Mouse (Mus musculus) midbrain, embryonic 10.5 days (tissue): ENCODE data around the gene Odf3l1. TPM values are rescaled to one million over a fixed set of nuclear protein-coding genes. Genes with fewer than 3 reads are reported as not detected.

Source experiments
- DNase-seq: peaks from one replicate; pipeline ENCODE4 v3.0.0-alpha.2; 2017; ENCODE audit warnings: low spot score
- H3K27ac ChIP-seq: fragments of 300-500 bp; sonication (generic); replicated peaks from 2 replicates; pipeline ENCODE4 v1.5.1; 2016; ENCODE audit warnings: mild to moderate bottlenecking
- H3K27me3 ChIP-seq: fragments of 300-500 bp; sonication (generic); 2 replicates; pipeline ENCODE4 v1.6.1; 2016; ENCODE audit warnings: low read depth, mild to moderate bottlenecking; ENCODE audit not compliant: poor library complexity, severe bottlenecking
- H3K36me3 ChIP-seq: fragments of 300-500 bp; sonication (generic); 2 replicates; pipeline ENCODE4 v1.6.1; 2016; ENCODE audit warnings: mild to moderate bottlenecking, moderate library complexity
- H3K4me1 ChIP-seq: fragments of 300-500 bp; sonication (generic); 2 replicates; pipeline ENCODE4 v1.6.1; 2016
- H3K4me3 ChIP-seq: fragments of 300-500 bp; sonication (generic); 2 replicates; pipeline ENCODE4 v1.5.1; 2016; ENCODE audit warnings: mild to moderate bottlenecking, moderate library complexity
- H3K9me3 ChIP-seq: fragments of 300-500 bp; sonication (generic); replicated peaks from 2 replicates; pipeline ENCODE4 v1.6.1; 2016; ENCODE audit warnings: mild to moderate bottlenecking
- WGBS: fragments of 180-500 bp; shearing (Covaris S2); methylation state at CpG from one replicate; pipeline ENCODE4 v1.1.7; 2016; 5-methylcytosine and 5-hydroxymethylcytosine counted together
- polyA plus RNA-seq: library from polyadenylated mRNA; unstranded; fragments of >200 nt; fragmentation: Nextera tagmentation; extraction: Ambion mirVana; gene quantifications from 2 replicates; pipeline ENCODE4 v1.2.1, GENCODE M21; 2016

Odf3l1 gene
- polyA plus RNA-seq, 1 experiment from 2014 or later = not detected

GRCm38 (mm10) chr9:56876784-56877183 is 12.3 kb upstream of the Odf3l1 start:
- DNase-seq = no peak
- Histone ChIP-seq H3K27ac (no peak overlapping the region; the same call in 1 of the 2 replicates), H3K9me3 (no peaks in the 10 kb centered on the region), H3K4me1 (peaks cover 5% of the 10 kb centered on the region; the same call in 1 of the 2 replicates), H3K36me3 (no peaks in the 10 kb centered on the region), H3K27me3 (no peaks in the 10 kb centered on the region), H3K4me3 (no peak overlapping the region)
- WGBS = 53% methylated on average over 9 of the region's 9 CpGs

- H3K36me3 ChIP-seq = no peaks in the 10 kb centered on the region
- H3K4me3 ChIP-seq = no peak overlapping the region
- H3K4me1 ChIP-seq = peaks cover 20% of the 10 kb centered on the region
- no peak for DNase-seq
- H3K9me3 ChIP-seq = no peaks in the 10 kb centered on the region
- H3K27me3 ChIP-seq = peaks cover 4% of the 10 kb centered on the region
- 0 out of 2 replicates have a peak overlapping the region, but pooled peaks have one; percentile 4 for H3K27ac ChIP-seq
- WGBS = 78% methylated on average over 1 of the region's 1 CpGs
These were observed 8.6 kb upstream of the Odf3l1 start for GRCm38 (mm10) chr9:56873097-56873496.

GRCm38 (mm10) chr9:56872105-56872903 is 7.8 kb upstream of the Odf3l1 start:
- Histone ChIP-seq H3K27me3 (peaks cover 12% of the 10 kb centered on the region), H3K36me3 (no peaks in the 10 kb centered on the region), H3K4me3 (no peak overlapping the region), H3K27ac (no peak overlapping the region), H3K4me1 (peaks cover 23% of the 10 kb centered on the region), H3K9me3 (no peaks in the 10 kb centered on the region)
- no peak for DNase-seq
- WGBS = 83% methylated on average over 5 of the region's 5 CpGs

- H3K27me3 ChIP-seq = peaks cover 23% of the 10 kb centered on the region
- 67% methylated on average over 5 of the region's 5 CpGs for WGBS
- no peak overlapping the region for H3K27ac ChIP-seq
- H3K4me3 ChIP-seq = no peak overlapping the region
- peaks cover 18% of the 10 kb centered on the region for H3K4me1 ChIP-seq
- no peak for DNase-seq
- no peaks in the 10 kb centered on the region for H3K36me3 ChIP-seq
- H3K9me3 ChIP-seq = no peaks in the 10 kb centered on the region
These were observed 6.7 kb upstream of the Odf3l1 start for GRCm38 (mm10) chr9:56871191-56871590.

- no peak overlapping the region for H3K27ac ChIP-seq
- H3K9me3 ChIP-seq = no peaks in the 10 kb centered on the region
- peaks cover 27% of the 10 kb centered on the region for H3K27me3 ChIP-seq
- H3K4me3 ChIP-seq = no peak overlapping the region
- DNase-seq = no peak
- peaks cover 18% of the 10 kb centered on the region for H3K4me1 ChIP-seq
- no peaks in the 10 kb centered on the region for H3K36me3 ChIP-seq
- WGBS = 86% methylated on average over 10 of the region's 10 CpGs
These were observed 6.3 kb upstream of the Odf3l1 start for GRCm38 (mm10) chr9:56870778-56871177.

DNA sequence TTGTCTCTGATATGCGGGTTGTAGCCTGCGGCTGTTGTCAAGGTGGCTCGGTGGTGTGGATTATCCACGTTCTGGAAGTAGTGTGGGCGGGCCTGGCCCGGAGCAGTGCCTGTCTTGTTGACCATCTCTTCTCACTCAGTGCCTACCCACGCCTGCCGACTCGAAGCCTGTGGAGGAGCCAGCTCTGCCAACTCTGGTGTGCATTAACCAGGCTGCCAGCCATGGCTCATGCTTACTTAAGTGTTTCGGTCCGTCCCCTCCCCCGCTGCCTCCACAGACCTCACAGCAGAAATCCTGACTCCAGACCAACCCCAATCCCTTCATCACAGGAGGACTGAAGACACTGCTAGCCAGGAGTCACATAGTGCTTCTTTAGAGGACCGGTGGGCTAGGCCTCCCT is 5.1 kb upstream of the Odf3l1 start:
- peaks cover 28% of the 10 kb centered on the region for H3K4me1 ChIP-seq
- no peaks in the 10 kb centered on the region for H3K9me3 ChIP-seq
- H3K27me3 ChIP-seq = peaks cover 39% of the 10 kb centered on the region
- H3K4me3 ChIP-seq = no peak overlapping the region
- no peaks in the 10 kb centered on the region for H3K36me3 ChIP-seq
- WGBS = 83% methylated on average over 13 of the region's 13 CpGs
- no peak for DNase-seq
- H3K27ac ChIP-seq = no peak overlapping the region

- 63% methylated on average over 6 of the region's 6 CpGs for WGBS
- H3K27me3 ChIP-seq = peaks cover 52% of the 10 kb centered on the region
- peak overlapping the region; percentile 24; the same call in 1 of the 2 replicates for H3K27ac ChIP-seq
- peaks cover 36% of the 10 kb centered on the region for H3K4me1 ChIP-seq
- no peak overlapping the region for H3K4me3 ChIP-seq
- no peaks in the 10 kb centered on the region for H3K36me3 ChIP-seq
- no peaks in the 10 kb centered on the region for H3K9me3 ChIP-seq
- no peak for DNase-seq
These were observed 3.8 kb upstream of the Odf3l1 start for GRCm38 (mm10) chr9:56868292-56868691.

DNA sequence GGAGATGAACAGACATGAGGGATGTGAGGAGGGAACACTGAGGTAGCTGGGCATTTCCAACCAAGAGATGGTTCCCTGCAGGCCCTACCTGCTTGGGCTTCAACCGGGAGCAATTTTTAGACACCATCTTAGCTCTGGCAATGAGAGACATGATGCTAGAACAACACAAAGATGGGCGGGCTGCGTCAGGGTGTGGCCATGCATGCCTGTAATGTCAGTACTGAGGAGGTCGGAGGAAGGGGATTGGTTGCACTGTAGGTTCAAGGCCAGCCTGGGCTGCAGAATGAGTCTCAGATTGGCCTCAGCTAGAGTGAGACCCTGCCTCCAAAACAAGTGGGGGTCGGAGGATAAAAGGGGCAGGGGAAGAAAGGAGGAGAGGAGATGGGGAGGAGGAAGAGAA is 2.0 kb upstream of the Odf3l1 start:
- Histone ChIP-seq H3K36me3 (no peaks in the 10 kb centered on the region), H3K27me3 (peaks cover 58% of the 10 kb centered on the region), H3K9me3 (no peaks in the 10 kb centered on the region), H3K27ac (no peak overlapping the region), H3K4me1 (peaks cover 36% of the 10 kb centered on the region), H3K4me3 (no peak overlapping the region)
- WGBS = 76% methylated on average over 5 of the region's 5 CpGs
- DNase-seq = no peak

DNA sequence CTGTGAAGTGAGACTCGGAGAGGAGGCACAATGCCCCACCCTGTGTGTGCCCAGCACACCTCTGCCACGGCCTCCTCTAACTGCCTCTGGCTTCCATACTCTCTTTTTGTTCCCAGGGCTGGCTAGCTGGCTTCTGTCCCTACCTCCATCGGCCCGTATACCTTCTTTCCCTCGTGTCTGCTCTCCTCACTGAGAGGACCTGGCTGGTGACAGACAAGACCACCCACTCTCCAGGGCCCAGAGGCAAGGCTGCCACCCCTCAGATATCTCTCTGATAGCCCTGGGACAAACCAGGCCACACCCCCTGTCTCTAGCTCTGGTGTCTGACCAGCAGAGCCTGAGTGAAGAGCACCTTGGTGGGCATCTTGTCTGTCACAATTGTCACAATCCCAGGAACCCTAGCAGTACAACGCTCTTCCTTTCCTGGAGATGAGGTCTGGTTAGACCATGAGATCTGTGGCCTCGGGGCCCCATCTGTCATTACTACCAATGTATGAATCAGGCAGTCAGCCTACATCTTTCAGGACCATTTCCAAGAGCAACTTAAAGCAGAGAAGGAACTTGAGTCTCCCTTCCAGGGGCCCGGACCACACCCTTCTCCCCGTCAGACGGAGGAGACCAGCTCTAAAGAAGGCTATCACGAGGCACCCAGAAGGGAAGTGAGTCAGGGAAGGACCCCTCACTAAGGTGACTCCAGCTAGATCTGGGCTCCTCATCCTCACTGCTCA is 1.4 kb upstream of the Odf3l1 start:
- Histone ChIP-seq H3K27ac (no peak overlapping the region), H3K9me3 (no peaks in the 10 kb centered on the region), H3K4me3 (peak overlapping the region; percentile 50), H3K27me3 (peaks cover 58% of the 10 kb centered on the region), H3K4me1 (peaks cover 36% of the 10 kb centered on the region), H3K36me3 (no peaks in the 10 kb centered on the region)
- 80% methylated on average over 11 of the region's 11 CpGs for WGBS
- DNase-seq = no peak

DNA sequence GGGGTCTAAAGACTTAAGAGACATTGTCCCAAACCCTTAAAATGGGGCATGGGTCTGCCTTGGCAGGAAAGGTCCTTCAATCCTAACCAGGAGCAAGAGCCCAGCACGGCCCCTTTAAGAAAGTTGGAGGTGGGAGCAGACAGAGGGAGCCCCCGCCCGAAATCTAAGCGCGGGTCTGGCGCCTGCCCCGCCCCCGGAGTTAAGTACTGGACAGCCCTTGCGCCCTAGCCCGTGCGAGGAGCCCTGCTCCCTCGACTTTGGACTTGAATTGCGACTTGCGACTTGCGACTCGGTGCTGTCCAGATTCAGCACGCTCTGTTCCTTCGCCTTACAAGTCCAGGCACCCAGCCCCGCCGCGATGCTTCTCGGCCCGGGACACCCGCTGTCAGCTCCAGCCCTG is 353 bp upstream of the Odf3l1 start, which contains the start of gene Cspg4:
Cspg4 (plus strand) TSS at position 202 of the 400 bp plus-strand sequence.
- DNase-seq = peak; percentile 57

GRCm38 (mm10) chr9:56862863-56863262 is 1.6 kb downstream of the Odf3l1 start:
- H3K27me3 ChIP-seq = peaks cover 52% of the 10 kb centered on the region
- WGBS = 62% methylated on average over 2 of the region's 2 CpGs
- peaks cover 19% of the 10 kb centered on the region for H3K4me1 ChIP-seq

More for the DNA sequence above, 353 bp upstream of the Odf3l1 start, which contains the start of gene Cspg4:
- H3K9me3 ChIP-seq = no peaks in the 10 kb centered on the region
- peaks cover 36% of the 10 kb centered on the region for H3K4me1 ChIP-seq
- peaks cover 58% of the 10 kb centered on the region for H3K27me3 ChIP-seq
- H3K27ac ChIP-seq = peak within 1 kb of the TSS; percentile 52; the same call in 1 of the 2 replicates
- H3K4me3 ChIP-seq = peak within 1 kb of the TSS; percentile 50
- H3K36me3 ChIP-seq = no peaks in the 10 kb centered on the region
- 3% methylated on average over 24 of the region's 24 CpGs for WGBS

GRCm38 (mm10) chr9:56860486-56861269 is 3.8 kb downstream of the Odf3l1 start:
- Histone ChIP-seq H3K36me3 (no peaks in the 10 kb centered on the region), H3K4me3 (no peak overlapping the region), H3K4me1 (peaks cover 18% of the 10 kb centered on the region), H3K27ac (no peak overlapping the region), H3K9me3 (no peaks in the 10 kb centered on the region), H3K27me3 (peaks cover 30% of the 10 kb centered on the region)
- DNase-seq = no peak
- 80% methylated on average over 15 of the region's 15 CpGs for WGBS

More at GRCm38 (mm10) chr9:56862863-56863262, 1.6 kb downstream of the Odf3l1 start:
- H3K4me3 ChIP-seq = no peak overlapping the region
- H3K9me3 ChIP-seq = no peaks in the 10 kb centered on the region
- H3K36me3 ChIP-seq = no peaks in the 10 kb centered on the region
- DNase-seq = no peak
- no peak overlapping the region for H3K27ac ChIP-seq
